Mouse (Mus musculus): ENCODE measurements around the gene Ada. TPM values are rescaled to one million over a fixed set of nuclear protein-coding genes. Genes with fewer than 3 reads are reported as not detected.

Ada gene
- polyA plus RNA-seq, 1 experiment = 1.4 TPM

DNA sequence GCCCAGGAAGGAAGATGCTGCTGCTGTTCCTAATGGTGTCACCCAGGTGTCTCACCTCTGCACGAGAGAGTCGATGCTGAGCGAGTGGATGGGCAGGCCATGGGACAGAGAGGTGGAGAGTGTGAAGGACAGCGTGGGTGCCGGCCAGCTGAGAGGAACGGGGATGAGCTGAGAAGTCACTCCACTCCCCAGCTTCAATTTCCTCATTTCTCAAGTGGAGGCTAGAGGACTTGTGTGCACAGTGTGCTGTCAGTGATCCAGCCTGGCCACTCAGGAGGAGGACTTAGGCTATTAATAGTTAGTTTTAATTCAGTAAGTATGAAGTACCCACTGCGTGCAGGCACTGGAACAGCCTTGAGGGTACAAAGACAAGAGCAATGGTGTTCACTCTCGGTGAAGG, 33.6 kb downstream of the Ada start:
- no peak overlapping the region for H3K27ac ChIP-seq (ENCODE audit: insufficient read depth, low read length)
- DNase-seq = no peak
- WGBS = 80% methylated on average over 8 of the region's 8 CpGs

GRCm38 (mm10) chr2:163713340-163713739, 36.7 kb downstream of the Ada start:
- no peak overlapping the region for H3K27ac ChIP-seq (ENCODE audit: insufficient read depth, low read length)
- 27% methylated on average over 3 of the region's 3 CpGs for WGBS

More for the DNA sequence above, 33.6 kb downstream of the Ada start:
- Histone ChIP-seq H3K27me3 (ENCODE audit: control insufficient read depth, insufficient read depth, low read length) (no peaks in the 10 kb centered on the region), H3K4me1 (ENCODE audit: control insufficient read depth, insufficient read depth, low read length) (peaks cover 19% of the 10 kb centered on the region), H3K4me3 (replicated peaks; ENCODE audit: insufficient read depth, low read depth, low read length) (no peak overlapping the region)
- no peak for TF ChIP-seq CTCF (IDR thresholded peaks at IDR 0.05; ENCODE audit: borderline replicate concordance, insufficient read depth, low read depth, low read length)
- TF ChIP-seq POLR2A (IDR thresholded peaks at IDR 0.05; ENCODE audit: borderline replicate concordance, insufficient read depth, low read length) = no peak

DNA sequence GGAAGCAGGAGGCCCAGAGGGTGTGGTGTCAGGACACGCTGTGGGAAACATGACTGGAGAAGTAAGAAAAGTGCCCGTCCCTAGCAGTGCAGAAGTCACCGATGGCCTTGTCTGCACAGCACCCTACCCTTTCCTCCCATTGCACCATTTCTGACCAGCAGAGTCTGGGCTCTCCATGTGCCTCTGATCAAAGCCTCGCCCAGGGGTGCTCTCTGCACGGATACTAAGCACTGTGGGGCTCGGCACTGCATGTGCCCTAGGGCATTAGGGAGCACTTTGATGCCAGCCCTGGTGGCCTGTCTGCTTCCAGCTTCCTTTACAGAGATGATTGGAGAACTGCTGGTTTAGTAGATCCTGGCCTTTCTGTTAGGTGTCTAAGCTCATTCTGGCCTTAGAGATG, 37.2 kb downstream of the Ada start:
- no peak for DNase-seq
- 85% methylated on average over 6 of the region's 6 CpGs for WGBS

More at GRCm38 (mm10) chr2:163713340-163713739, 36.7 kb downstream of the Ada start:
- no peak overlapping the region for H3K4me3 ChIP-seq (replicated peaks; ENCODE audit: insufficient read depth, low read depth, low read length)
- DNase-seq = peak in 1 of 2 experiments; percentile 41
- no peak for TF ChIP-seq CTCF (IDR thresholded peaks at IDR 0.05; ENCODE audit: borderline replicate concordance, insufficient read depth, low read depth, low read length)
- no peak for TF ChIP-seq POLR2A (IDR thresholded peaks at IDR 0.05; ENCODE audit: borderline replicate concordance, insufficient read depth, low read length)
- H3K27me3 ChIP-seq (ENCODE audit: control insufficient read depth, insufficient read depth, low read length) = no peaks in the 10 kb centered on the region
- peaks cover 10% of the 10 kb centered on the region for H3K4me1 ChIP-seq (ENCODE audit: control insufficient read depth, insufficient read depth, low read length)

DNA sequence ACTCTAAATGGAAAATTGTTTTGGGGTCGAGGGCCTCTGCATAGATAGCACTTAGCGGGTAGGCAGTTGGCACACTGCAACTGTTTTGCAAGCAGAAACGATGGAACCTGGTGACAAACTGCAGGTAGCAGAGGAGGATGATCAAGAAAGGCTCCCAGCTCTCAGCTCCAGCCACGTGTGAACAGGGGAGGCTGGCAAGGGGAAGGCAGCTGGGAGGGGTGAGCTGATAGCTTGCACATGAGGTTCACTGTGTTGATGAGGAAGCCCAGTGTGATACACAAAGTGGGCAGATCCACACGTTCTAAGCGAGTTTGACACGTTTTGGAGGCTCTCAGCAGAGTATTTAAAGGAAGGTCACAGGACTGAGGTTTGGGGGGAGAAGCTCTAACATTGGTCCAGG, 37.6 kb downstream of the Ada start:
- TF ChIP-seq CTCF (IDR thresholded peaks at IDR 0.05; ENCODE audit: borderline replicate concordance, insufficient read depth, low read depth, low read length) = no peak
- no peak for TF ChIP-seq POLR2A (IDR thresholded peaks at IDR 0.05; ENCODE audit: borderline replicate concordance, insufficient read depth, low read length)
- WGBS = 65% methylated on average over 7 of the region's 7 CpGs

More for the DNA sequence above, 37.2 kb downstream of the Ada start:
- Histone ChIP-seq H3K27ac (ENCODE audit: insufficient read depth, low read length) (peak overlapping the region; percentile 40; the same call in 1 of the 2 replicates), H3K27me3 (ENCODE audit: control insufficient read depth, insufficient read depth, low read length) (no peaks in the 10 kb centered on the region), H3K4me1 (ENCODE audit: control insufficient read depth, insufficient read depth, low read length) (peaks cover 8% of the 10 kb centered on the region), H3K4me3 (replicated peaks; ENCODE audit: insufficient read depth, low read depth, low read length) (no peak overlapping the region)
- no peak for TF ChIP-seq POLR2A (IDR thresholded peaks at IDR 0.05; ENCODE audit: borderline replicate concordance, insufficient read depth, low read length)
- TF ChIP-seq CTCF (IDR thresholded peaks at IDR 0.05; ENCODE audit: borderline replicate concordance, insufficient read depth, low read depth, low read length) = no peak

GRCm38 (mm10) chr2:163711368-163711868, 38.6 kb downstream of the Ada start:
- Histone ChIP-seq H3K27ac (ENCODE audit: insufficient read depth, low read length) (no peak overlapping the region), H3K27me3 (ENCODE audit: control insufficient read depth, insufficient read depth, low read length) (no peaks in the 10 kb centered on the region), H3K4me1 (ENCODE audit: control insufficient read depth, insufficient read depth, low read length) (peaks cover 8% of the 10 kb centered on the region), H3K4me3 (replicated peaks; ENCODE audit: insufficient read depth, low read depth, low read length) (no peak overlapping the region)
- no peak for TF ChIP-seq POLR2A (IDR thresholded peaks at IDR 0.05; ENCODE audit: borderline replicate concordance, insufficient read depth, low read length)
- TF ChIP-seq CTCF (IDR thresholded peaks at IDR 0.05; ENCODE audit: borderline replicate concordance, insufficient read depth, low read depth, low read length) = no peak
- WGBS = 91% methylated on average over 8 of the region's 8 CpGs
- DNase-seq = no peak

More for the DNA sequence above, 37.6 kb downstream of the Ada start:
- no peak for DNase-seq
- Histone ChIP-seq H3K4me3 (replicated peaks; ENCODE audit: insufficient read depth, low read depth, low read length) (no peak overlapping the region), H3K27ac (ENCODE audit: insufficient read depth, low read length) (no peak overlapping the region), H3K27me3 (ENCODE audit: control insufficient read depth, insufficient read depth, low read length) (no peaks in the 10 kb centered on the region), H3K4me1 (ENCODE audit: control insufficient read depth, insufficient read depth, low read length) (peaks cover 8% of the 10 kb centered on the region)

DNA sequence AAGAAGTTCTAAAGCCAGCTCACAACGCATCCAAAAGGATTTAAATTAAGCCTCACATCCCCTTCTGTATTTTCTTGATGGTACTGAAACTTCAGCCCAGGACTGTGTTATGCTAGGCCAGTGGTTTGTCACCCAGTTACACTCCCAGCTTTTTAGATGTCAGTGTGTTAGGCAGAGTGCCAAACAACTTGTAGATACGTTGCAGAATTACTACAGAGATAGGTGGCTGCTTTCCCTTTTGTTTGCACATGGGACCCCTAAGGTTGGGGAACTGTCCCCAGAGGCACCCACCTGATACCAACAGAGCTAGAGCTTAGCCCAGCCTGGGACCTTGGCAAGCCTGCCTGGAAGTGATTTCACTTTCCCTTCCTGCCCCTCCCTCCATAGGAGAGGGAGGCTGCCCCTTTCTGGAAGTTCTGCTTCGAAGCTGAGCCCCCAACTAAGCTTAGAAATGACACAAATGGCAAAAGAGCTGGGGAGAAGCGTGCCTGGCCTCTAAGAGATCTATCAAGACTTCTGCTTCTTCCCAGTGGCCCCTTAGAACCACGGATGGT, 39.4 kb downstream of the Ada start:
- H3K4me3 ChIP-seq (replicated peaks; ENCODE audit: insufficient read depth, low read depth, low read length) = no peak overlapping the region
- no peak for DNase-seq
- 78% methylated on average over 5 of the region's 5 CpGs for WGBS
- peaks cover 8% of the 10 kb centered on the region for H3K4me1 ChIP-seq (ENCODE audit: control insufficient read depth, insufficient read depth, low read length)
- H3K27ac ChIP-seq (ENCODE audit: insufficient read depth, low read length) = no peak overlapping the region
- TF ChIP-seq CTCF (IDR thresholded peaks at IDR 0.05; ENCODE audit: borderline replicate concordance, insufficient read depth, low read depth, low read length) (no peak), POLR2A (IDR thresholded peaks at IDR 0.05; ENCODE audit: borderline replicate concordance, insufficient read depth, low read length) (no peak)
- no peaks in the 10 kb centered on the region for H3K27me3 ChIP-seq (ENCODE audit: control insufficient read depth, insufficient read depth, low read length)

- Histone ChIP-seq H3K27me3 (ENCODE audit: control insufficient read depth, insufficient read depth, low read length) (no peaks in the 10 kb centered on the region), H3K27ac (ENCODE audit: insufficient read depth, low read length) (no peak overlapping the region), H3K4me1 (ENCODE audit: control insufficient read depth, insufficient read depth, low read length) (peaks cover 8% of the 10 kb centered on the region), H3K4me3 (replicated peaks; ENCODE audit: insufficient read depth, low read depth, low read length) (no peak overlapping the region)
- no peak for TF ChIP-seq POLR2A (IDR thresholded peaks at IDR 0.05; ENCODE audit: borderline replicate concordance, insufficient read depth, low read length)
- no peak for TF ChIP-seq CTCF (IDR thresholded peaks at IDR 0.05; ENCODE audit: borderline replicate concordance, insufficient read depth, low read depth, low read length)
- DNase-seq = no peak
- 86% methylated on average over 9 of the region's 9 CpGs for WGBS
Observed at GRCm38 (mm10) chr2:163710000-163710399, 40.0 kb downstream of the Ada start.

GRCm38 (mm10) chr2:163708763-163709250, 41.2 kb downstream of the Ada start:
- TF ChIP-seq CTCF (IDR thresholded peaks at IDR 0.05; ENCODE audit: borderline replicate concordance, insufficient read depth, low read depth, low read length) = no peak
- no peak for TF ChIP-seq POLR2A (IDR thresholded peaks at IDR 0.05; ENCODE audit: borderline replicate concordance, insufficient read depth, low read length)
- 81% methylated on average over 6 of the region's 6 CpGs for WGBS

More at GRCm38 (mm10) chr2:163708763-163709250, 41.2 kb downstream of the Ada start:
- Histone ChIP-seq H3K27ac (ENCODE audit: insufficient read depth, low read length) (no peak overlapping the region), H3K4me1 (ENCODE audit: control insufficient read depth, insufficient read depth, low read length) (peaks cover 17% of the 10 kb centered on the region), H3K27me3 (ENCODE audit: control insufficient read depth, insufficient read depth, low read length) (no peaks in the 10 kb centered on the region), H3K4me3 (replicated peaks; ENCODE audit: insufficient read depth, low read depth, low read length) (no peak overlapping the region)
- no peak for DNase-seq

All from cerebellum, adult 2 months (tissue).